Mouse (Mus musculus) kidney, adult 11 months (tissue): ENCODE measurements at regions not wholly inside any gene's neighbourhood (a gene's known extent, or its start where the extent isn't known, plus 50 kb on each side); places are given as distances from the start of the nearest gene placed in this dataset.
"Not testable (repeated sequence)": the region's sequence is repeated elsewhere in the genome, so short reads cannot be mapped to it uniquely, and the experiment has no call there.

Source experiments
- DNase-seq: peaks from one replicate; pipeline ENCODE4 v3.0.0; 2022

DNA sequence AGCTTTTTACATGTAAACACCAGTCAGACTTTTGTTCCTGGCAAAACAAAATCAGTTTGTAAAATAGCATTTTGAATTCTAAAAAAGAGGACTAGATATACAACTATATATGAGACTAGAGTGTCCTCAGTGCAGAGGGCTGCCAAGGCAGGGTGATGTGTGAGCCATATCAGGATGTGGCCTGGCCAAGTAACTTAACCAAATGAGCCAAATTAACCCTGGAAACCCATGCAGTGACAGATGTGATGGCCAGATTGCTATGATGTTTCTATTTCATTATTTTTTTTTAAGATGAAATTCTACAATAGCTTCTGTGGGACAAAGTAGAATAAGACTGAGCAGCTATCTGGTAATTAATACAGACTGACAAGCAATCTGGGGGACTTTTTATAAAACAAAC lies 181.8 kb downstream of the Nova1 start:
- DNase-seq = no peak

GRCm38 (mm10) chr12:46635125-46635772 lies 183.5 kb downstream of the Nova1 start:
- DNase-seq = peak; percentile 20

GRCm38 (mm10) chr12:46634771-46635124 lies 184.0 kb downstream of the Nova1 start:
- no peak for DNase-seq

GRCm38 (mm10) chr12:46632384-46632783 lies 186.3 kb downstream of the Nova1 start:
- DNase-seq = not testable (repeated sequence)

DNA sequence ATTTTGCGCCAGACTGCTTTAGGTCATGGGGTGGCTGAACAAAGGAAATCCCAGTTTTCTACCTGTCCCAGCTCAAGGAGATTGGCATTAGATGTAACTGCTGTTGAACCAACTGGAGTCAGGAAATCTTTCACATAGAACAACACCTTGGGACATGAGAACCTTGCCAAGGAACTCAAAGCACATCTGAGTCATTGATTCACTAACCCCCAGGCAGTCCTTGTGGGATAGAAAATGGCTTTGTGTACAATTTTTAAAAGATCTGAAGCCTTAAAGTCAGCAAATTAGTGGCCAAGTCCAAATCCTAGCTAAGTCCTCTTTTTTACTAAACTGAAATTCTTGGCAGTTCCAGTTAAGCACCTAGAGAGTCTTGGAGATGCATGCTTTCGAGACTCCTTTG lies 191.4 kb downstream of the Nova1 start:
- no peak for DNase-seq

DNA sequence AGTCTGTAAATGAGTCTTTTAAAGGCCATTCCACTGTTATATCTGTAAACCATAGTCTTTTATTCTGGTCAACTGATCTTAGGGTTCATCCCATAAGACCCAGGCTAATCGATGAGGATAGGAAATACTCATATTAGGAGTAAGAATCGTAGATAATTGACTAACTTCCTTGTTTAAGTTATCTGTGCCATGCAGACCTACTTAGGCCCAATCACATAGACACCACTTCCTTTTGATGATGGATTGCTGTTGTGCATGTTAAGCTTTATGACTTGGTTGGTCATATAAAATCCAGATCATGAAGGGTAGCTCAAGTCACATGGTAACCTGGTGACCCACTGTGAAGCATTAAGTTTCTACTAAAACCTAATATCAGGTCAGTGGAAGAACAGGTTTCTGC lies 207.3 kb downstream of the Nova1 start:
- no peak for DNase-seq

DNA sequence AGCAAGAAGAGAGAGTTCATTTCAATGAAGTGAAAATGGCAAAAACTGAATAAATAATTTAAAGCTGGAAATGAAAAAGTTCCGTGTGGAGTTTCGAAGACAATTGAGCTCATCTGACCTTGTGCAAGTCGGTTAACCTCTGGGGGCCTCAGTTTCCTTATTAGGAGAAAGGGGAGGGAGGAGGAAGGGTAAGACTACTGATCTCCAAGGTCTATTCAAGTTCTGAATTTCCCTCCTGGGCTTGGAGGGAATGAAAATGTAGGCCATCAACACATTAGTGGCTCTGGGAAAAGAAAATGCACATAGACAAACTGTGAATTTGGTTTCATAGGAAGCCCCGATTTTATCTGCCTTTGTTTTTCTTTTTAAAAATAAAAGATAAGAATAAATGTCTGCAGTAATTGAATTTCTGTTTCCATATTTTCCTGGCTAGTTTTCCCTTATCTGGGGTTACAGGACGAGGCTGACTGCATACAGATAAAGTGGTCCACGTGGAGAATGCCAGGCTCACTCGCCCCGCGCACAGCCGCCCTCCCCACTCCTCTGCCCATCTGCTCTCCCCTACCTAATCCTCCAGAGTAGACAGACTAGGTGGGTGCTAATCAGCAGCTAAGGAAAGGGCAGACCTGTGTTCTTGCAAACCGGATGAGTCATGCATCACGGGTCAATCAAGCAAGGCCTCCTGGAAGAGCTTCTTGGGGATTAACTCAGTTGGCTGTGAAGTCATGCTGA lies 209.0 kb downstream of the Nova1 start:
- DNase-seq = peak; percentile 2

DNA sequence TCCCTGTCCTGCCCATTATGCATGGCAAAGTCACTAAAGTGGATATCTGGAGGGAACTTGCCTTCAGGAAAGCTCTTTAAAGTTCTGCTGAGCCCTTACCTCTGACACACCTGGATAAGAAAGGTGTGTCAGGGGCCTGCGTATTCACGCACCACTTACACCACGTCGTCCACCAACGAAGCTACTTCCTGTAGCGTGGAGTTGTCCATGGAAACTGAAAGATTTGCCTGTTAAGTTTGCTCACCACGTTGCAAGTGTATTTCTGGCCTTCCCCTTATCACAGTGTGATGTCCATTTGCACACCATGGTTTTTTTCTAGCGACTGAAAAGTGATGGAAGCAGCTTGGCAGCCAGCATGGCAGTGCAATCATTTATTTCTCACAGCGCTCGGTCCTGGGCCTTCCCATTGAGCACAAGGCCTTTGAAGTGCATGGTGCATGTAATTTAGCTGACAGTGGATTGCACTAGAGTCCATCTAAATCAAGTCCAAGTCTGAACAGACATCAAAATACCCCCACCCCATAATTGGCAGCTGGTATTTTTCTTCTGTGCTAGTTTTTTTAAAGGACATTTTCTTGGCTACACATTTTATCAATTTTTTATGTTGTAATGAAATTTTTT lies 210.3 kb downstream of the Nova1 start:
- DNase-seq = no peak

- DNase-seq = no peak
These were observed 221.5 kb downstream of the Nova1 start for GRCm38 (mm10) chr12:46597200-46597599.

GRCm38 (mm10) chr12:46568665-46569064 lies 250.1 kb downstream of the Nova1 start:
- DNase-seq = no peak

GRCm38 (mm10) chr12:46566324-46566723 lies 252.4 kb downstream of the Nova1 start:
- DNase-seq = no peak

DNA sequence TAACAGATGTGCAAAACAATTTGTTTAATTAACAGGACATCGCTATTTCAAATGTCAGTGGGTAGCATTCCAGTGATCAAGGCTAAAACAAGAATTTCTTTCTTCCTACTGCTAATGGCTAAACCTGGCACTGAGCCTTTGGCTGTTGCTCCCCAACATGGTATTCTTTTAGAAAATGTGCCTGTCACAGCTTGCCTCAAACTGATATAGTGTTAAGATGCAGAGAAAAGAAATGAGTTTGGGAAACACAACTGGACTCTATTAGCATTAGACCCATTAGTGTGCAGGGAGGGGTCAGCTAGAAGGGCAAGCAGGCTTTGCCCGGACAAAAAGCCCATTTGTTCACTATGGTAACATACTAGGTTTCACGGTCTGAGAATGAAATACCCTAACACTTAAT lies 297.8 kb downstream of the Nova1 start:
- no peak for DNase-seq

DNA sequence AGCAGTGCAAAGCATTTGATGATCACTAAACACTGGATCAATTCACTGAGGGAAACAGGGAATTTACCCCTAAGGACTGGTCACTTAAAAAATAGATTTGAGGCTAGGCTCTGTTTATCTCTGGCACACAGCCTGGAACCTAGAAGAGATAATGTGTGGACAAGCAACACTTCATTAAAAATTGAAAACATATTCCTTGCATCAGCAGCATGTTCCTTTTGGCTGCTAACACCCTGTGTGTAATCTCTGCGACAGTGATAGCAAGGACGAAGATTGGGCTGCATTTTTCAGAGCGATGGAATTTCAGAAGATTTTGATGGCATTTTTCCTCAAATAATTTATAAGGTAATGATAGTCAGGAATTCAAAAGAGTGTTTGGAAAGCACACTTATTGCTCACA lies 310.9 kb downstream of the Nova1 start:
- no peak for DNase-seq

DNA sequence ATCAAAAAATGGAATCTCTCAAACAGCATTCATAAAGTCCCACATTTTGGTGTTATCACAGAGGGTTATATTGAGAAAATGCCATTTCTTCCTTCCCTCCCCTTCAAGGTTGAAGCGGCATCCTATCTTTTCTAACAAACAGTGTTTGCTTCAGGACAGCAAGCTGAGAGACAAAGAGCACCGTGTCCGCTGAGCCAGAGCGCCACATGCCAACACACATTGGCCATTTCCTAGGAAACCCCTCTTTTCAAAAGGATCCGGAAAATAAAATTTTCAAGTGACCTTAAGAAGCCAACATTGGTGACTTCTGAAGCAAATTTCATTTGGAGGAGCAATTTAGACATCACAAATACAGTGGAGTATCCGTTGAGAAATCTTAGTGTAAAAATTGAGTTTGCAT lies 326.3 kb downstream of the Nova1 start:
- DNase-seq = no peak

GRCm38 (mm10) chr12:46450888-46451287 lies 367.8 kb downstream of the Nova1 start:
- no peak for DNase-seq

DNA sequence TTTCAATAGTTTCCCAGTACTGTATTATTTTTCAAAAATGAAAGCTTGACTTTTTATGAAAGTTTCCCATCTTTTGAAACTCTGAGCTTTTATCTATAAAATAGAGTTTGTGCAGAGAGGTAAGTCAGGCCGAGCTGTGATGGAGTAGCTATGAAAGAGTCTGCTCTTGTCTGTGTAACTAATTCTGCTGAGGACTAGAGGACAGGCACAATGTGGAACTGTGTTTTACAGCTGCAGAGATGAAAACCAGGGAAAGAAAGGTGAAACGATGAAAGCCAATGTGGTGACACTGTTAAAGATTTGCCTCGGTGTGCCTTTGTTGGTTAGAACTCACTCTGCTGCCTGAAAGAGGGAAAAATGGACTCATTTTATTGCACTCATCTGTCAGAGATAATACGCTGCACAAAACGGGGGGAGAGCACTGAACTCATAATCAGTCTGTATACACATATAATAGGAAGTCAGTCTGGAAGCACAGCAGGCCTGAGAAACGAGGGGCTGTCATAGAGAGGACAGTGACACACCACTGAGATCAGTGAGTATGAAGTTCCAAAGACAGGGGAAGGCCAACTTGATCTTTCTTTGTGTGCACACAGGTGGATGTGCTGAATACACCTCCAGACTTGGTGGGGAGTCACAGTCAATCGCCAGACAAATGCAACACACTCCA lies 373.9 kb downstream of the Nova1 start:
- no peak for DNase-seq

- DNase-seq = no peak
These were observed 399.1 kb downstream of the Nova1 start for GRCm38 (mm10) chr12:46419591-46419990.

GRCm38 (mm10) chr12:46418990-46419389 lies 399.7 kb downstream of the Nova1 start:
- DNase-seq = no peak

DNA sequence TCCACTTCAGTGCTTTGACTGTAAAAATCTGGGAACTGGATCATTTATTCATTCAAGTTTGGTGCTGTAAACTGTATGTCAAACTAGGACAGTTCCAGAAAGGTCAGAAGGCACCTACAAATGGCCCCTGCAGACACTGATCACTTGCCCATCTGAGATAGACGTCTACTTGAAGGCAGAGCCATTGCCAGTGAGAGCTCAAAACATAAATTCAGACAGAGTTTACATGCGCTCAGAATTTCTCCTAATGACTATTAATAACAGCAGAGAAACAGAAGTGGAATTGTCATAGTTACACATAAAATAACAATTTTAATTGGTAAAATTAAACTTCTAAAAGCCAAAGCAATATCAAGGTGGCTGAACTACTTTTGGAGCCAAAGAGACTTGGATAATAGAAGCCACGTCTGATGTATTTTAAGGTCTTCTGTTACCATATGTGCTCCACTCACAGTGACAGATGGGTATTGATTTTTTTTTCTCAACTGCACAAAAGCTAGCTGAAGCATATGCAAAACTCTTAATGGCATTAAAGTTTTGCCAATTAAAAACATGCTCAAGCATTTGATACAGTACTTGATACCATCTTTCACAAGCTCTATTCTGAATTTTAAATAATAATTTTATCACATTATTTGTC lies 401.8 kb downstream of the Nova1 start:
- DNase-seq = no peak

GRCm38 (mm10) chr12:46416250-46416649 lies 402.5 kb downstream of the Nova1 start:
- DNase-seq = no peak

- no peak for DNase-seq
These were observed 413.1 kb downstream of the Nova1 start for GRCm38 (mm10) chr12:46405674-46406073.

DNA sequence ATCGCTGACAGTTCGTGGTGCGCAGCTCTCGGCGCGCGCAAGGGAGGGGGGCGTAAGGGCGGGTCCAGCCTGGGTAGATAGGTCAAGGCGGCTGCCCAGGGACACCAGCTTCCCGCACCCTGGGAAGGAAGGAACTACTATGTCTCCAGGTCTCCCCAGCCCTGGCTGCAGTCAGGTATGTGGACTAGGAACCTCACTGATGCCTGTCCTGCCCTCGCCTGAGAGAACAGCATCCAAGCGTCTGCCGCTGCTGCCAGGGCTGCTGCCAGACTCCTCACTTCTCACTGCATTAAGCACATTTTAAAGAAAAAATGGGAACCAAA lies 419.1 kb downstream of the Nova1 start:
- DNase-seq = no peak

DNA sequence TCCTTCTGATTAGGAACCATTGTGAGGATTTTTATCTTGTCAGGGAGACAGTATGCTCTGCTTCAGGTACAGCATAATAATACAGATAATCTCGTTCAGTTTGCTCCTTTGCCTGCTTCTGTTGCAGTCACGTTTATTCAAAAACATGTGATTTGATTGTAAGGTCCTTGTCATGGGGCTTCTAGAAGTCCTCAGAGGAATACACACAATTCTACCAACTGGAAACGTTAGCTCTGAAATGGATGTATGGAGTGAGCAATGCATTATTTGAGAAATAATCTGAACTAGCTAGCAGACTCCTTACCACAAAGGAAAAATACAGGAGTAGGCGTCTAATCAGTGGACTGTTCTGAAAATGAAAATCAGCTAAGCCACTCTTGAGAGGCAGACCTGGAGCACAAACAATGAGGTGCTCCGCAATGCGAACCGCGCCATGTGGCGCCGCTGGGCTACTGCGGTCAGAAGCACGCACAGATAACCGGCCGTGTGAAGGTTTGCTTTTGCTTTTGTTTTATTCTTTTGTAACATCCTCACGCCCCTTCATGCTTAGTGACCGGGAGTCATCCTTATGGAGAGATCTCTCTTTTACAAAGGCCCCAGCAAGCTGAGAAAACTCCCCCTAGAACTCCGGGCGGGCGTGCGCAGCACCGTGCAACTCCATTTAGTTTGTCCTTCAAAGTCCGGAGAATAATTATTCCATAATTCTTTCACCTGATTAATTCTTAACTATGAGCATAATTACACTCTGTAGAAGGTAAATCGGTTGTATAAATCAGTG lies 419.7 kb downstream of the Nova1 start:
- no peak for DNase-seq
